Mouse (Mus musculus): ENCODE measurements around the gene Mrpl38. TPM values are rescaled to one million over a fixed set of nuclear protein-coding genes. Genes with fewer than 3 reads are reported as not detected.
"Not testable (repeated sequence)": the region's sequence is repeated elsewhere in the genome, so short reads cannot be mapped to it uniquely, and the experiment has no call there.

Gene Mrpl38
- polyA plus RNA-seq, 1 experiment from 2014 or later = 102 TPM

DNA sequence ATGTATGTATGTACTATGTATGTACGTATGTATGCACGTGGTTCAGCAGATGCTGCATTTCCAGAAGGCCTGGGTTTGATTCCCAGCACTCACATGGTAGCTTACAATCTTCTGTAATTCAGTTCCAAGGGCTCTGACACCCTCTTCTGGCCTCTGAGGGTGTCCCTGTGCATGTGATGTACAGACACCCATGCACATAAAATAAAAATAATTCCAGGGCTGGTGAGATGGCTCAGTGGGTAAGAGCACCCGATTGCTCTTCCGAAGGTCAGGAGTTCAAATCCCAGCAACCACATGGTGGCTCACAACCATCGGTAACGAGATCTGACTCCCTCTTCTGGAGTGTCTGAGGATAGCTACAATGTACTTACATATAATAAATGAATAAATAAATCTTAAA is 45.7 kb downstream of the Mrpl38 start:
- WGBS = 88% methylated on average over 6 of the region's 6 CpGs
- ATAC-seq (replicated peaks; ENCODE audit: insufficient number of reproducible peaks, low FRiP score, low TSS enrichment, low read depth); DNase-seq (ENCODE audit: low spot score): not testable (repeated sequence)

GRCm38 (mm10) chr11:116091591-116091990 is 47.1 kb downstream of the Mrpl38 start:
- Histone ChIP-seq H3K4me3 (ENCODE audit: low read depth, low read length) (no peak overlapping the region), H3K36me3 (replicated peaks; ENCODE audit: control insufficient read depth, insufficient read depth, low read depth, low read length) (no peaks in the 10 kb centered on the region), H3K27me3 (ENCODE audit: control insufficient read depth, insufficient read depth, low read length) (no peaks in the 10 kb centered on the region), H3K4me1 (ENCODE audit: control insufficient read depth, insufficient read depth, low read length) (no peaks in the 10 kb centered on the region), H3K9me3 (replicated peaks; ENCODE audit: control insufficient read depth, low read length) (no peaks in the 10 kb centered on the region), H3K4me2 (ENCODE audit: low read depth, low read length) (no peak overlapping the region), H3K27ac (replicated peaks; ENCODE audit: low read depth, low read length) (no peak overlapping the region), H3K9ac (replicated peaks; ENCODE audit: low read length) (no peak overlapping the region)
- ATAC-seq (replicated peaks; ENCODE audit: insufficient number of reproducible peaks, low FRiP score, low TSS enrichment, low read depth) (no peak), DNase-seq (ENCODE audit: low spot score) (no peak)
- WGBS = 82% methylated on average over 6 of the region's 6 CpGs

More for the DNA sequence above, 45.7 kb downstream of the Mrpl38 start:
- H3K9ac ChIP-seq (replicated peaks; ENCODE audit: low read length); H3K4me2 ChIP-seq (ENCODE audit: low read depth, low read length); H3K9me3 ChIP-seq (replicated peaks; ENCODE audit: control insufficient read depth, low read length); H3K27ac ChIP-seq (replicated peaks; ENCODE audit: low read depth, low read length); H3K27me3 ChIP-seq (ENCODE audit: control insufficient read depth, insufficient read depth, low read length); H3K4me3 ChIP-seq (ENCODE audit: low read depth, low read length); H3K36me3 ChIP-seq (replicated peaks; ENCODE audit: control insufficient read depth, insufficient read depth, low read depth, low read length); H3K4me1 ChIP-seq (ENCODE audit: control insufficient read depth, insufficient read depth, low read length): not testable (repeated sequence)

- H3K9ac ChIP-seq (replicated peaks; ENCODE audit: low read length) = no peak overlapping the region
- no peak for ATAC-seq (replicated peaks; ENCODE audit: insufficient number of reproducible peaks, low FRiP score, low TSS enrichment, low read depth)
- no peaks in the 10 kb centered on the region for H3K27me3 ChIP-seq (ENCODE audit: control insufficient read depth, insufficient read depth, low read length)
- H3K27ac ChIP-seq (replicated peaks; ENCODE audit: low read depth, low read length) = no peak overlapping the region
- no peak for DNase-seq (ENCODE audit: low spot score)
- WGBS = 89% methylated on average over 6 of the region's 6 CpGs
- H3K36me3 ChIP-seq (replicated peaks; ENCODE audit: control insufficient read depth, insufficient read depth, low read depth, low read length) = no peaks in the 10 kb centered on the region
- H3K4me1 ChIP-seq (ENCODE audit: control insufficient read depth, insufficient read depth, low read length) = no peaks in the 10 kb centered on the region
- no peak overlapping the region for H3K4me3 ChIP-seq (ENCODE audit: low read depth, low read length)
- no peak overlapping the region for H3K4me2 ChIP-seq (ENCODE audit: low read depth, low read length)
- no peaks in the 10 kb centered on the region for H3K9me3 ChIP-seq (replicated peaks; ENCODE audit: control insufficient read depth, low read length)
Measured at GRCm38 (mm10) chr11:116089545-116089944, 49.1 kb downstream of the Mrpl38 start.

- no peaks in the 10 kb centered on the region for H3K9me3 ChIP-seq (replicated peaks; ENCODE audit: control insufficient read depth, low read length)
- H3K9ac ChIP-seq (replicated peaks; ENCODE audit: low read length) = no peak overlapping the region
- no peaks in the 10 kb centered on the region for H3K27me3 ChIP-seq (ENCODE audit: control insufficient read depth, insufficient read depth, low read length)
- H3K36me3 ChIP-seq (replicated peaks; ENCODE audit: control insufficient read depth, insufficient read depth, low read depth, low read length) = no peaks in the 10 kb centered on the region
- H3K4me1 ChIP-seq (ENCODE audit: control insufficient read depth, insufficient read depth, low read length) = no peaks in the 10 kb centered on the region
- DNase-seq (ENCODE audit: low spot score) = no peak
- no peak overlapping the region for H3K27ac ChIP-seq (replicated peaks; ENCODE audit: low read depth, low read length)
- no peak overlapping the region for H3K4me2 ChIP-seq (ENCODE audit: low read depth, low read length)
- no peak for ATAC-seq (replicated peaks; ENCODE audit: insufficient number of reproducible peaks, low FRiP score, low TSS enrichment, low read depth)
- WGBS = 88% methylated on average over 11 of the region's 11 CpGs
- H3K4me3 ChIP-seq (ENCODE audit: low read depth, low read length) = no peak overlapping the region
Measured at GRCm38 (mm10) chr11:116088741-116089394, 49.8 kb downstream of the Mrpl38 start.

DNA sequence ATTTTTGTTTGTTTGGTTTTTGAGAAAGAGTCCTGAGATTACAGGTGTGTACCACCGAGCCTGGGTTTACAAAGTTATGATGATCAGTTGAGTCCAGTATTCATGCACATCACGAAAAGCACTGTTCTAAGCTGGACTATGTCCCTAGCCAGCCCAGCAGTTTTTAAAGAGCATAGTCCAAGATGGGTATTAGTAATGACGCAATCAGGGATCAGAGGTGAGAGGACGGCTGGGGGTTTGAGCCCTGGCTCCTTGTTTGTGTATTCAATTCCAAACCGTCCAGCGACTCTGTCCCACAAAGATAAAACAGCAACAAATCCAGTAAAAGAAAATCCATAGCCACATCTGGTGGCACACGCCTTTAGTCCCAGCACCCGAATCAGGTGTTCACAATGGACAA is 50.5 kb downstream of the Mrpl38 start:
- no peak overlapping the region for H3K9ac ChIP-seq (replicated peaks; ENCODE audit: low read length)
- ATAC-seq (replicated peaks; ENCODE audit: insufficient number of reproducible peaks, low FRiP score, low TSS enrichment, low read depth) (no peak), DNase-seq (ENCODE audit: low spot score) (no peak)
- no peaks in the 10 kb centered on the region; the same call in 1 of the 2 replicates for H3K36me3 ChIP-seq (replicated peaks; ENCODE audit: control insufficient read depth, insufficient read depth, low read depth, low read length)
- no peak overlapping the region for H3K27ac ChIP-seq (replicated peaks; ENCODE audit: low read depth, low read length)
- WGBS = 80% methylated on average over 8 of the region's 8 CpGs
- no peaks in the 10 kb centered on the region for H3K4me1 ChIP-seq (ENCODE audit: control insufficient read depth, insufficient read depth, low read length)
- no peak overlapping the region; the same call in 1 of the 2 replicates for H3K4me2 ChIP-seq (ENCODE audit: low read depth, low read length)
- H3K9me3 ChIP-seq (replicated peaks; ENCODE audit: control insufficient read depth, low read length) = no peaks in the 10 kb centered on the region
- H3K4me3 ChIP-seq (ENCODE audit: low read depth, low read length) = no peak overlapping the region
- no peaks in the 10 kb centered on the region for H3K27me3 ChIP-seq (ENCODE audit: control insufficient read depth, insufficient read depth, low read length)

GRCm38 (mm10) chr11:116087194-116088130 is 51.2 kb downstream of the Mrpl38 start:
- Histone ChIP-seq H3K27ac (replicated peaks; ENCODE audit: low read depth, low read length) (no peak overlapping the region), H3K9me3 (replicated peaks; ENCODE audit: control insufficient read depth, low read length) (no peaks in the 10 kb centered on the region)
- 3% methylated on average over 31 of the region's 31 CpGs for WGBS

DNA sequence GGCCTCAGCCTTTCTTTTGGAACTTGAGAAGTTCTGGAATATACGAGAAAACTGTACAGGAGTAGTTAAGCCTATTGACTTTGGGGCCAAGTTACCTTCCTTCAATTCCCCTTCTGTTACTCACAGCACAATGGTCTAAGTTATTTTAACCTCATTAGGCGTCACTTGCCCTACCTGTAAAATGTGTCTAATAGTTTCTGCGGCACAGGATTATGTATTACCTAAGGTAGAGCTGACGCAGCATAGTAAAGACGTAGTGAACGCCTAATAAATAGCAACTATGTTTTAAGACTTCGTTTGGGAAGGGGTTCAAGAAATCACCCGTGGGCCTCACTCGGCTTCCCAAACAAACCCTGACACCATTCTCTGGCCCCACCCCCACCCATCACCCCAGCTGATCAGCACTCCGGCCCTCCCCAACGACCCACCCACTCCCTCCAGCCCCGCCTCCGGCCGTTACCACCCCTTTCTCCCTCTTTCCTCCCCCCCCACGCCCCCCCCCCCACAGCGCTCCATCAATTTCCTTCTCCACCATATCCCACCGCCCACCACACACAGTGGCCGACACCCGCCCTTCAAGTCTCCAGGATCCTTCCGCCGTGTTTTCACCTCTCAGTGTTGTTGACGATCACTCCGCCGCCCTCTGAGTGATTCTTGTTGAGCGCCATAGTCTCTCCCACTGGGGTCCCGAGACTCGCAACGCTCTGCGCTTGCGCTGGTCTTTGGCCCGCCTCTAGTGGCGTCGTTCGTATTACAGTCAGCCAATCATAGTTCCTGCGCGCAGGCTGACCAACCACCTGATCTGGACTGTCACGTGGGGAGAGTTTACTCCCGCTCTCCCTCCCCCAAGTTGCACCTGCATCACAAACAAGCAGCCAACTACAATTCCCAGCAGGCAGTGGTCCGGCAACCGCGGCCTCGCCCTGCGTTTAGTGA is 52.1 kb downstream of the Mrpl38 start, which contains the start of gene Wbp2:
Wbp2 (minus strand) TSS at position 738 of the 936 bp plus-strand sequence.
- peak; percentile 99 for DNase-seq (ENCODE audit: low spot score)
- WGBS = 4% methylated on average over 35 of the region's 43 CpGs

More at GRCm38 (mm10) chr11:116087194-116088130, 51.2 kb downstream of the Mrpl38 start:
- Histone ChIP-seq H3K4me3 (ENCODE audit: low read depth, low read length) (peak overlapping the region; percentile 34), H3K9ac (replicated peaks; ENCODE audit: low read length) (peak overlapping the region; percentile 43; the same call in 1 of the 2 replicates), H3K4me2 (ENCODE audit: low read depth, low read length) (peak overlapping the region; percentile 55), H3K4me1 (ENCODE audit: control insufficient read depth, insufficient read depth, low read length) (no peaks in the 10 kb centered on the region), H3K27me3 (ENCODE audit: control insufficient read depth, insufficient read depth, low read length) (no peaks in the 10 kb centered on the region), H3K36me3 (replicated peaks; ENCODE audit: control insufficient read depth, insufficient read depth, low read depth, low read length) (no peaks in the 10 kb centered on the region; the same call in 1 of the 2 replicates)
- DNase-seq (ENCODE audit: low spot score) = peak; percentile 85
- peak; percentile 73 for ATAC-seq (replicated peaks; ENCODE audit: insufficient number of reproducible peaks, low FRiP score, low TSS enrichment, low read depth)

More for the DNA sequence above, 52.1 kb downstream of the Mrpl38 start, which contains the start of gene Wbp2:
- Histone ChIP-seq H3K27ac (replicated peaks; ENCODE audit: low read depth, low read length) (no peak within 1 kb of the TSS; the same call in 1 of the 2 replicates), H3K36me3 (replicated peaks; ENCODE audit: control insufficient read depth, insufficient read depth, low read depth, low read length) (no peaks in the 10 kb centered on the region; the same call in 1 of the 2 replicates), H3K4me3 (ENCODE audit: low read depth, low read length) (peak within 1 kb of the TSS; percentile 41), H3K9ac (replicated peaks; ENCODE audit: low read length) (peak within 1 kb of the TSS; percentile 43), H3K27me3 (ENCODE audit: control insufficient read depth, insufficient read depth, low read length) (no peaks in the 10 kb centered on the region), H3K4me1 (ENCODE audit: control insufficient read depth, insufficient read depth, low read length) (no peaks in the 10 kb centered on the region), H3K4me2 (ENCODE audit: low read depth, low read length) (peak within 1 kb of the TSS; percentile 55), H3K9me3 (replicated peaks; ENCODE audit: control insufficient read depth, low read length) (no peaks in the 10 kb centered on the region)
- peak; percentile 95 for ATAC-seq (replicated peaks; ENCODE audit: insufficient number of reproducible peaks, low FRiP score, low TSS enrichment, low read depth)

Measured in embryonic facial prominence, embryonic 11.5 days (tissue).